Mouse (Mus musculus): ENCODE measurements at regions not wholly inside any gene's neighbourhood (a gene's known extent, or its start where the extent isn't known, plus 50 kb on each side); places are given as distances from the start of the nearest gene placed in this dataset.

GRCm38 (mm10) chr4:97394697-97395280 is 211.8 kb upstream of the Gm10192 start:
- TF ChIP-seq EP300 (optimal IDR thresholded peaks at IDR 0.05) (no peak), CTCF (IDR thresholded peaks at IDR 0.05; ENCODE audit: low read depth) (no peak)
